Mouse (Mus musculus) cerebellum, adult 2 months (tissue): ENCODE results near the gene Pold1.

ENCODE experiments used
- CTCF ChIP-seq: fragments of 200-500 bp; IDR thresholded peaks from 2 replicates; pipeline ENCODE4 v1.5.1; 2011; ENCODE audit warnings: low read depth, mild to moderate bottlenecking, control low read depth, low read length, moderate library complexity, borderline replicate concordance; ENCODE audit not compliant: insufficient read depth
- POLR2A ChIP-seq: fragments of 200-500 bp; IDR thresholded peaks from 2 replicates; pipeline ENCODE4 v1.6.1; 2011; ENCODE audit warnings: low read length, control low read depth, borderline replicate concordance; ENCODE audit not compliant: insufficient read depth

- TF ChIP-seq CTCF (no peak), POLR2A (no peak)
Observed at GRCm38 (mm10) chr7:44563284-44563683, 14.6 kb upstream of the Pold1 start.
